Mouse (Mus musculus): ENCODE results near the gene Appl1. TPM values are rescaled to one million over a fixed set of nuclear protein-coding genes. Genes with fewer than 3 reads are reported as not detected.

Appl1 gene
- polyA plus RNA-seq (2015; fragmentation: Nextera tagmentation; extraction: Ambion mirVana), result 27.8 and 29.9 TPM in 2 replicates

DNA sequence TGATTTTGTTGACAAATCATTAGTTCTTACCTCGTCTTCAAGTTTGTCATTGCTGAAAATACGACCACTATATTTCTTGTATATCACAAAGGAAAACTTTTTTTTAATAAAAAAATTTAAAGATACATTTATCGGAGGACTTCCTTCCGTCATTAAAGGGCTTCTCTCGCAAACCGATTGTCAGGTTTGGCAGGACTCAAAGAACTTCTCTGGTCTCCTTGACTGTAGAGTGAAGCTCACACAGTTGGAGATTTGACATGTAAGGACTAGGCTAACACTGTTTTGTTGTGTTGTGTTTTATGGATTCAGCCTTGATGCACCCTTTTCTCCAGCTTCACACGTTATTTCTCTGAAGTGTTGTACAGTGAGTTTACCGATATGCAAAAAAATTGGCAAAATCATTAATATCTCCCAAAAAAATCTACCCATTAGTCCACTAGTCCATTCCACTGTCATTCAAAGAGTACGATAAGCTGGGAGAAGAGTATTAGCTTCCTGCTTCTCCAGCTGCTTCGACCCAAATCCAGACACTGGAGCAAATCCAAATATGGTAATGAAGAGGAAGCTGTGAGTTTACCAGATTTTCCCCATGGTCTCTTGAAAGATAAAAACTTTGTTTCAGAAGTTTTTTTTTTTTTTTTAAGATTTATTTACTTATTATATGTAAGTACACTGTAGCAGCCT lies at the start of gene Appl1:
Gene Appl1, minus strand, starts transcription at position 127 of the 684 bp plus-strand sequence.
- TF ChIP-seq CTCF (IDR thresholded peaks at IDR 0.05) (no peak), EP300 (IDR thresholded peaks at IDR 0.05) (no peak)
- Histone ChIP-seq H3K4me2 (replicated peaks; ENCODE audit: low read depth, low read length) (peak within 1 kb of the TSS; percentile 60), H3K27me3 (replicated peaks; ENCODE audit: insufficient read depth, low read length) (no peaks in the 10 kb centered on the region), H3K4me1 (ENCODE audit: insufficient read depth, low read depth, low read length) (no peaks in the 10 kb centered on the region), H3K4me3 (ENCODE audit: low read depth, low read length) (peak within 1 kb of the TSS; percentile 88), H3K9ac (replicated peaks; ENCODE audit: low read depth) (peak within 1 kb of the TSS; percentile 91), H3K36me3 (ENCODE audit: insufficient read depth, low read length) (no peaks in the 10 kb centered on the region), H3K27ac (ENCODE audit: low read length) (peak within 1 kb of the TSS; percentile 87), H3K9me3 (ENCODE audit: low read length) (no peaks in the 10 kb centered on the region)
- no peak for ATAC-seq
- 22% methylated on average over 10 of the region's 10 CpGs for WGBS
- DNase-seq (ENCODE audit: low spot score), result peak; percentile 36

GRCm38 (mm10) chr14:27019850-27020249 lies 48.8 kb upstream of the Appl1 start:
- Histone ChIP-seq H3K27ac (ENCODE audit: low read length) (no peak overlapping the region), H3K4me1 (ENCODE audit: insufficient read depth, low read depth, low read length) (no peaks in the 10 kb centered on the region), H3K9ac (replicated peaks; ENCODE audit: low read depth) (no peak overlapping the region), H3K4me2 (replicated peaks; ENCODE audit: low read depth, low read length) (no peak overlapping the region), H3K9me3 (ENCODE audit: low read length) (no peaks in the 10 kb centered on the region), H3K27me3 (replicated peaks; ENCODE audit: insufficient read depth, low read length) (no peaks in the 10 kb centered on the region), H3K4me3 (ENCODE audit: low read depth, low read length) (no peak overlapping the region), H3K36me3 (ENCODE audit: insufficient read depth, low read length) (no peaks in the 10 kb centered on the region)
- ATAC-seq (no peak), DNase-seq (ENCODE audit: low spot score) (no peak)
- 46% methylated on average over 14 of the region's 14 CpGs for WGBS
- TF ChIP-seq EP300 (IDR thresholded peaks at IDR 0.05) (no peak), CTCF (IDR thresholded peaks at IDR 0.05) (no peak)

DNA sequence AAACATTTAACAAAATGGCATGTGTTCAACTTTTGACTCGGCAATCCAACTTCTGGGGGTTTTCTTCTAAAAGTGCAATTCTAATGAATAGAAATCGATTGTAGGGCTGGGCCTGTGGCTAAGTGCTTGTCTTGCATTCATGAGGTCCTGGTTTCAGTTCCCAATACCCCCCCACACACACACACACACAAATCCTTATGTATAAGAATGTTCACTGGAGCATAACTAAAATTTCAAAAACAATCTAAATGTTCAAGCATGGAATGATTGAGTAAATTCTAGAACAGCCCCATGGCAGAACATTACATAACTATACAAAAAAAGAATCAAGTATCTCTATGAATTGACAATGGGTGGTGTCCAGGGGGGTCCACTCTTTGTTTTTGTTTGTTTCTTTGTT lies 46.9 kb upstream of the Appl1 start:
- H3K9ac ChIP-seq (replicated peaks; ENCODE audit: low read depth), result no peak overlapping the region
- no peak for TF ChIP-seq CTCF (IDR thresholded peaks at IDR 0.05)
- TF ChIP-seq EP300 (IDR thresholded peaks at IDR 0.05), result no peak
- ATAC-seq (no peak), DNase-seq (ENCODE audit: low spot score) (no peak)
- WGBS, result 87% methylated on average over 2 of the region's 2 CpGs
- no peaks in the 10 kb centered on the region for H3K9me3 ChIP-seq (ENCODE audit: low read length)
- H3K4me2 ChIP-seq (replicated peaks; ENCODE audit: low read depth, low read length), result no peak overlapping the region
- H3K36me3 ChIP-seq (ENCODE audit: insufficient read depth, low read length), result no peaks in the 10 kb centered on the region
- no peaks in the 10 kb centered on the region for H3K4me1 ChIP-seq (ENCODE audit: insufficient read depth, low read depth, low read length)
- no peak overlapping the region for H3K27ac ChIP-seq (ENCODE audit: low read length)
- no peak overlapping the region for H3K4me3 ChIP-seq (ENCODE audit: low read depth, low read length)
- no peaks in the 10 kb centered on the region for H3K27me3 ChIP-seq (replicated peaks; ENCODE audit: insufficient read depth, low read length)

GRCm38 (mm10) chr14:27013658-27014057 lies 42.6 kb upstream of the Appl1 start:
- H3K4me2 ChIP-seq (replicated peaks; ENCODE audit: low read depth, low read length), result no peak overlapping the region
- no peak overlapping the region for H3K9ac ChIP-seq (replicated peaks; ENCODE audit: low read depth)
- no peak overlapping the region for H3K4me3 ChIP-seq (ENCODE audit: low read depth, low read length)
- peak; percentile 49 for ATAC-seq
- no peaks in the 10 kb centered on the region for H3K9me3 ChIP-seq (ENCODE audit: low read length)
- TF ChIP-seq CTCF (IDR thresholded peaks at IDR 0.05) (no peak), EP300 (IDR thresholded peaks at IDR 0.05) (no peak)
- H3K4me1 ChIP-seq (ENCODE audit: insufficient read depth, low read depth, low read length), result no peaks in the 10 kb centered on the region
- no peak overlapping the region for H3K27ac ChIP-seq (ENCODE audit: low read length)
- no peaks in the 10 kb centered on the region for H3K27me3 ChIP-seq (replicated peaks; ENCODE audit: insufficient read depth, low read length)
- H3K36me3 ChIP-seq (ENCODE audit: insufficient read depth, low read length), result no peaks in the 10 kb centered on the region
- 31% methylated on average over 4 of the region's 4 CpGs for WGBS
- DNase-seq (ENCODE audit: low spot score), result peak; percentile 59

- no peak overlapping the region for H3K27ac ChIP-seq (ENCODE audit: low read length)
- WGBS, result 79% methylated on average over 5 of the region's 5 CpGs
- no peak for TF ChIP-seq EP300 (IDR thresholded peaks at IDR 0.05)
- TF ChIP-seq CTCF (IDR thresholded peaks at IDR 0.05), result no peak
- H3K27me3 ChIP-seq (replicated peaks; ENCODE audit: insufficient read depth, low read length), result no peaks in the 10 kb centered on the region
- H3K9ac ChIP-seq (replicated peaks; ENCODE audit: low read depth), result no peak overlapping the region
- no peak overlapping the region for H3K4me3 ChIP-seq (ENCODE audit: low read depth, low read length)
- no peaks in the 10 kb centered on the region for H3K36me3 ChIP-seq (ENCODE audit: insufficient read depth, low read length)
- H3K4me2 ChIP-seq (replicated peaks; ENCODE audit: low read depth, low read length), result no peak overlapping the region
- no peaks in the 10 kb centered on the region for H3K9me3 ChIP-seq (ENCODE audit: low read length)
- H3K4me1 ChIP-seq (ENCODE audit: insufficient read depth, low read depth, low read length), result no peaks in the 10 kb centered on the region
- no peak for ATAC-seq
- no peak for DNase-seq (ENCODE audit: low spot score)
These were observed 40.5 kb upstream of the Appl1 start for GRCm38 (mm10) chr14:27011561-27011960.

DNA sequence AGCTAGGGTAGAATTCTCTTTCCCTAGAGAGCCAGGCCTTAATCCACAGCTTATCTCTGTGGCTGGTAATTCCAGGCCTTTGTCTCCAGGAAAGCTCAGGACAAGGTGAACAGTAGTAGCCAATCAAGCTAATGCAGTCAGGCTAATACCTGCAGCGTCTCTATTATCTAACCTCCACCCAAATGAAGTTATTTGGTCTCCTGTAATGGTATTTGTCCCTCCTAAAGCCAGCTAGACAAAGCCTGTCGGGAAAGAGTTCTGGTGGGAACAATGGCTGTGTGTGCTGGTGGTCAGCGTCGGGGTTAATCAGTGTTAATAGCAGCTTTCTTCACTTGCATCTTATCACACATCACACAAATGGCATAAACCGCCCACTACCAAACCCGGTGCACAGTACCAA lies 34.9 kb upstream of the Appl1 start:
- H3K9me3 ChIP-seq (ENCODE audit: low read length), result no peaks in the 10 kb centered on the region
- no peak overlapping the region for H3K4me3 ChIP-seq (ENCODE audit: low read depth, low read length)
- H3K27ac ChIP-seq (ENCODE audit: low read length), result no peak overlapping the region
- H3K36me3 ChIP-seq (ENCODE audit: insufficient read depth, low read length), result no peaks in the 10 kb centered on the region
- H3K4me2 ChIP-seq (replicated peaks; ENCODE audit: low read depth, low read length), result no peak overlapping the region
- DNase-seq (ENCODE audit: low spot score), result no peak
- WGBS, result 43% methylated on average over 6 of the region's 6 CpGs
- no peaks in the 10 kb centered on the region for H3K4me1 ChIP-seq (ENCODE audit: insufficient read depth, low read depth, low read length)
- H3K27me3 ChIP-seq (replicated peaks; ENCODE audit: insufficient read depth, low read length), result no peaks in the 10 kb centered on the region; the same call in 1 of the 2 replicates
- H3K9ac ChIP-seq (replicated peaks; ENCODE audit: low read depth), result no peak overlapping the region
- ATAC-seq, result no peak
- TF ChIP-seq CTCF (IDR thresholded peaks at IDR 0.05), result no peak
- no peak for TF ChIP-seq EP300 (IDR thresholded peaks at IDR 0.05)
